Mouse (Mus musculus) lung, postnatal 0 days (tissue): ENCODE measurements around the gene Slc29a1. TPM values are rescaled to one million over a fixed set of nuclear protein-coding genes. Genes with fewer than 3 reads are reported as not detected.

ENCODE experiments used
- ATAC-seq: fragments of 200-750 bp; cut with Nextera tagmentation; 2 replicates; pipeline ENCODE4 v1.8.0; 2017; ENCODE audit warnings: moderate library complexity
- DNase-seq: peaks from one replicate; pipeline ENCODE4 v3.0.0-alpha.2; 2016; ENCODE audit warnings: low spot score
- H3K27ac ChIP-seq: fragments of 300-500 bp; sonication (generic); 2 replicates; pipeline ENCODE4 v1.5.1; 2014; ENCODE audit warnings: antibody characterized with exemption, mild to moderate bottlenecking, low read length, mixed read lengths
- H3K27me3 ChIP-seq: fragments of 300-500 bp; sonication (generic); replicated peaks from 2 replicates; pipeline ENCODE4 v1.6.1; 2014; ENCODE audit warnings: low read length, mixed read lengths; ENCODE audit not compliant: insufficient read depth
- H3K36me3 ChIP-seq: fragments of 300-500 bp; sonication (generic); 2 replicates; pipeline ENCODE4 v1.6.1; 2014; ENCODE audit warnings: low read length, mixed read lengths; ENCODE audit not compliant: insufficient read depth
- H3K4me1 ChIP-seq: fragments of 300-500 bp; sonication (generic); 2 replicates; pipeline ENCODE4 v1.6.1; 2014; ENCODE audit warnings: antibody characterized with exemption, low read depth, low read length, mixed read lengths; ENCODE audit not compliant: insufficient read depth
- H3K4me2 ChIP-seq: fragments of 300-500 bp; sonication (generic); replicated peaks from 2 replicates; pipeline ENCODE4 v1.6.1; 2014; ENCODE audit warnings: low read depth, mild to moderate bottlenecking, low read length, moderate library complexity, mixed read lengths
- H3K4me3 ChIP-seq: fragments of 300-500 bp; sonication (generic); 2 replicates; pipeline ENCODE4 v1.5.1; 2014; ENCODE audit warnings: low read depth, low read length
- H3K9ac ChIP-seq: fragments of 300-500 bp; sonication (generic); replicated peaks from 2 replicates; pipeline ENCODE4 v1.6.1; 2014; ENCODE audit warnings: low read depth, mild to moderate bottlenecking
- H3K9me3 ChIP-seq: fragments of 300-500 bp; sonication (generic); 2 replicates; pipeline ENCODE4 v1.6.1; 2016; ENCODE audit warnings: low read length, mixed read lengths
- CTCF ChIP-seq: IDR thresholded peaks from 2 replicates; pipeline ENCODE4 v1.5.1; 2016; ENCODE audit warnings: antibody characterized with exemption, mild to moderate bottlenecking
- EP300 ChIP-seq: IDR thresholded peaks from 2 replicates; pipeline ENCODE4 v1.6.1; 2016; ENCODE audit warnings: antibody characterized with exemption, mild to moderate bottlenecking, control low read depth
- WGBS: fragments of 180-500 bp; shearing (Covaris S2); extraction: QIAGEN DNeasy Blood & Tissue Kit; methylation state at CpG from one replicate; pipeline ENCODE4 v1.1.7; 2014; 5-methylcytosine and 5-hydroxymethylcytosine counted together
- polyA plus RNA-seq: library from polyadenylated mRNA; unstranded; fragments of >200 nt; fragmentation: Nextera tagmentation; extraction: Ambion mirVana; gene quantifications from 2 replicates; pipeline ENCODE4 v1.2.1, GENCODE M21; 2015

Gene Slc29a1
- polyA plus RNA-seq, 1 experiment from 2014 or later = 99.8 TPM

DNA sequence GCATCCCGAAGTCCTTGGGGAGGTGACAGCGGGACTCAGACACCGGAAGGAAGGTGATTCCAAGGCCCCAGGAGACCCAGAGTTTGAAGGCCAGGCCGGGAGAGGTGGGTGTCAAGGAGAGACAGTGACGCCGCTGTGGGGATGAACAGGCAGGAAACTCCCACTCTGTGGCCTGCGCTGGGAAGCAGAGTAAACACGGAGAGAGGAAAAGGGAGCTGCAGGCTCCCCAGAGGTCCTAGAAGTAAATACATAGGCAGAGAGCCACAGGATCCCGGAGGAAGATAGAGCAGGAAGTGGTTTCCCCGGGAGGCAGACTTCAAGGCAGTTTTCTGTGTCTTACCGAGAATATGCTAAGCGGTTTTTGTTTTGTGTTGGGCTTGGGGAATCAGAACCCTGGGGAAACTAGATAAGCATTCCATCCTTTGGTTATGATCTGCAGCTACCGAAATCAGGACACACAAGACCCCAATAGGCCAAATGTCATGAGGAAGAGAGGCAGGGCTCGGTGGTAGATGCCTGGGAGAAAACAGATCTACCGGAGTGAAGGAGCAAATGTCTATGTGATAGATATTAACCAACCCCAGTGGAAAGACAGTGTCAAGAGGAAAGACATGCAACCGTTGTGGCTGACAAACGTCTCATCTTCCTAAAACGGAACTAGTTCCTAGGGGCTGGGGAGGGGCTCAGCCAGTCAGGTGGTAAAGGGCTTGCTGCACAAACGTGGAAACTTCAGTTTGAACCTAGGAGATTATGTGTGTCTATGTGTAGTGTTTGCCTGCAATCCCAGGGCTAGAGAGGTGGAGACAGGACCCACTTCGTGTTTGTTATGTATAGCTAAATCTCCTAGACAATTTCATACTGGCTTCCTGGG lies 20.2 kb upstream of the Slc29a1 start:
- Histone ChIP-seq H3K36me3 (no peaks in the 10 kb centered on the region), H3K4me2 (peak overlapping the region; percentile 32), H3K4me1 (no peaks in the 10 kb centered on the region; the same call in 1 of the 2 replicates), H3K9me3 (no peaks in the 10 kb centered on the region), H3K27me3 (no peaks in the 10 kb centered on the region), H3K4me3 (no peak overlapping the region), H3K9ac (0 out of 2 replicates have a peak overlapping the region, but pooled peaks have one; percentile 3), H3K27ac (peak overlapping the region; percentile 55)
- TF ChIP-seq CTCF = no peak
- no peak; the same call in 1 of the 2 replicates for TF ChIP-seq EP300
- WGBS = 20% methylated on average over 20 of the region's 20 CpGs
- DNase-seq = peak; percentile 48
- peak; percentile 80 for ATAC-seq

GRCm38 (mm10) chr17:45618941-45619385 lies 19.6 kb upstream of the Slc29a1 start:
- no peaks in the 10 kb centered on the region for H3K27me3 ChIP-seq
- H3K9ac ChIP-seq = 0 out of 2 replicates have a peak overlapping the region, but pooled peaks have one; percentile 3
- WGBS = 19% methylated on average over 8 of the region's 8 CpGs
- H3K4me1 ChIP-seq = no peaks in the 10 kb centered on the region; the same call in 1 of the 2 replicates
- no peaks in the 10 kb centered on the region for H3K9me3 ChIP-seq
- H3K27ac ChIP-seq = peak overlapping the region; percentile 55
- H3K36me3 ChIP-seq = no peaks in the 10 kb centered on the region
- no peak for TF ChIP-seq CTCF
- TF ChIP-seq EP300 = no peak
- peak; percentile 62 for DNase-seq
- H3K4me3 ChIP-seq = no peak overlapping the region
- peak overlapping the region; percentile 32 for H3K4me2 ChIP-seq
- ATAC-seq = peak; percentile 91

GRCm38 (mm10) chr17:45617655-45618054 lies 18.2 kb upstream of the Slc29a1 start:
- 86% methylated on average over 6 of the region's 6 CpGs for WGBS
- ATAC-seq (no peak), DNase-seq (no peak)
- no peaks in the 10 kb centered on the region; the same call in 1 of the 2 replicates for H3K4me1 ChIP-seq
- no peaks in the 10 kb centered on the region for H3K9me3 ChIP-seq
- H3K27me3 ChIP-seq = no peaks in the 10 kb centered on the region
- no peak overlapping the region for H3K27ac ChIP-seq
- TF ChIP-seq CTCF = no peak
- TF ChIP-seq EP300 = no peak
- no peak overlapping the region for H3K4me2 ChIP-seq
- H3K4me3 ChIP-seq = no peak overlapping the region
- H3K9ac ChIP-seq = no peak overlapping the region
- no peaks in the 10 kb centered on the region for H3K36me3 ChIP-seq

DNA sequence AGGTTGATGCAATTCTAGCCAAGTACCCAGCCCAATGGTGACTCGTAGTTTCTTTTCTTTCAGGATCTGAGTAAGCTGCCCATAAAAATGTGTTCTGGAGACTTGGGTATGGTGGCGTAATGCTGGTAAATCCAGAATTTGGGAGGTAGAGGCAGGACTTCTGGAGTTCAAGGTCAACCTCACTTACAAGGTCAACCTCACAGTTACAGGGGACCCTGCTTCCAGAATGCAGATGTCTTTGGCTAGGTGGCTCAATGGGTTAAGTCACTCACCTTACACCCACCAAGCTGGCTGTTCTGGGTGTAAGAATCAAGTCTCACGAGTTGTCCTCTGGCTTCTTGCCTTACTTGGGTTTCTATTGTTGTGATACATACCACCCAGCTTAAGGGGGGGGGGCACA lies 17.3 kb upstream of the Slc29a1 start:
- no peak for DNase-seq
- H3K27ac ChIP-seq = no peak overlapping the region
- H3K27me3 ChIP-seq = no peaks in the 10 kb centered on the region
- H3K9me3 ChIP-seq = no peaks in the 10 kb centered on the region
- H3K4me1 ChIP-seq = no peaks in the 10 kb centered on the region; the same call in 1 of the 2 replicates
- H3K36me3 ChIP-seq = no peaks in the 10 kb centered on the region
- no peak for ATAC-seq
- 79% methylated on average over 3 of the region's 3 CpGs for WGBS
- no peak overlapping the region for H3K4me2 ChIP-seq
- no peak overlapping the region for H3K4me3 ChIP-seq
- TF ChIP-seq CTCF = no peak
- TF ChIP-seq EP300 = no peak
- no peak overlapping the region for H3K9ac ChIP-seq

DNA sequence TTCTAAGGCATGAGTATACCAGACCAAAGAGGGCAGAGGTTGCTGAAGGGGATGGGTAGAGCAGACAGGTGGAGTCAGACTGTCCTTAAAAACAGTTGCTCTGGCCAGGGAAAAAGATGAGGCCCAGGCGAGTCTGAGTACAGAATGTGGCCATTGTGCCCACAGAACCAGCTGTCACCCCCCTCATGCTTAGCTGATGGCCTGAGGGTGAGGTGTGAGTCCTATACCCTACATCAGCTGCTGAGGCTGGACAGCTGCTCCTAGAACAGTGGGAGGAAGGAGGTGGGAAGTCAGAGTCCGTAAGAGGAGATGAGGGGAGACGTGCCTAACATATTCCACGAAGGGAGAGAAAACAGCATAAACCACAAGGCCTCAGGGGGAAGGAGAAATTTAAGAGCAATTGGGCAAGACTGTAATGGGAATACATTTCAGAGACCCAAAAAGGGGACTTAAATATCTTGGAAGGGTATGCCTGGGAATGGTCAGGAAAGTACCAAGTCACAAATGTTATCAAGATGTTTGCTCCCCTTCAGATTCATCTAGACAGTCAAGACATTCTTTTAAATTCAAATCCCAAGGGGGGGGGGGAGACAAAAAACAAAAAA lies 16.7 kb upstream of the Slc29a1 start:
- ATAC-seq (no peak), DNase-seq (no peak)
- no peak for TF ChIP-seq CTCF
- no peak for TF ChIP-seq EP300
- WGBS = 51% methylated on average over 4 of the region's 4 CpGs
- Histone ChIP-seq H3K4me2 (no peak overlapping the region), H3K4me1 (no peaks in the 10 kb centered on the region; the same call in 1 of the 2 replicates), H3K36me3 (no peaks in the 10 kb centered on the region), H3K9me3 (no peaks in the 10 kb centered on the region), H3K9ac (no peak overlapping the region), H3K27me3 (no peaks in the 10 kb centered on the region), H3K4me3 (no peak overlapping the region), H3K27ac (no peak overlapping the region)

DNA sequence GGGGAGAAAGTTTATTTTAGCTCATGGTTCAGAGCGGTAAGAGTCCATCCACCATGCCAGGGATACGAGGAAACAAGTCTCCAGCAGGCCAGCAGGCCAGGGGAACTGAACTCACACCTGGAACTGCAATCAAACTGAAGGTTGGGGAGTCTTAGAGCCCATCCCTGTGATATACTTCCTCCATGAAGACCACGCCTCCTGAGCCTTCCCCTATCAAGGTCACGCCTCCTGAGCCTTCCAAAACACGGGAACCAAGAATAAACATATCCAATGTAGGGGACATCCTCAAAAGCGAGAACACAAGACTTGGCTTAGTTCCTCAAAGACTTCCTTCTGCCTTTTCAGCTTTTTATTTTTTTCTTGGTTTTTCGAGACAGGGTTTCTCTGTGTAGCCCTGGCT lies 13.5 kb upstream of the Slc29a1 start:
- H3K9me3 ChIP-seq = no peaks in the 10 kb centered on the region
- DNase-seq (peak; percentile 54), ATAC-seq (no peak)
- H3K9ac ChIP-seq = no peak overlapping the region
- TF ChIP-seq CTCF (no peak), EP300 (no peak)
- WGBS = 68% methylated on average over 7 of the region's 7 CpGs
- H3K27me3 ChIP-seq = no peaks in the 10 kb centered on the region
- no peaks in the 10 kb centered on the region for H3K4me1 ChIP-seq
- no peak overlapping the region for H3K4me3 ChIP-seq
- H3K36me3 ChIP-seq = no peaks in the 10 kb centered on the region
- H3K4me2 ChIP-seq = no peak overlapping the region
- H3K27ac ChIP-seq = no peak overlapping the region
